Mouse (Mus musculus) heart, postnatal 0 days (tissue): ENCODE data around the gene Jarid2.

ENCODE experiments used
- CTCF ChIP-seq: IDR thresholded peaks from 2 replicates; pipeline ENCODE4 v1.5.1; 2016; ENCODE audit warnings: antibody characterized with exemption, control low read depth, low read depth
- EP300 ChIP-seq: IDR thresholded peaks from 2 replicates; pipeline ENCODE4 v1.6.1; 2016; ENCODE audit warnings: antibody characterized with exemption, low read depth

DNA sequence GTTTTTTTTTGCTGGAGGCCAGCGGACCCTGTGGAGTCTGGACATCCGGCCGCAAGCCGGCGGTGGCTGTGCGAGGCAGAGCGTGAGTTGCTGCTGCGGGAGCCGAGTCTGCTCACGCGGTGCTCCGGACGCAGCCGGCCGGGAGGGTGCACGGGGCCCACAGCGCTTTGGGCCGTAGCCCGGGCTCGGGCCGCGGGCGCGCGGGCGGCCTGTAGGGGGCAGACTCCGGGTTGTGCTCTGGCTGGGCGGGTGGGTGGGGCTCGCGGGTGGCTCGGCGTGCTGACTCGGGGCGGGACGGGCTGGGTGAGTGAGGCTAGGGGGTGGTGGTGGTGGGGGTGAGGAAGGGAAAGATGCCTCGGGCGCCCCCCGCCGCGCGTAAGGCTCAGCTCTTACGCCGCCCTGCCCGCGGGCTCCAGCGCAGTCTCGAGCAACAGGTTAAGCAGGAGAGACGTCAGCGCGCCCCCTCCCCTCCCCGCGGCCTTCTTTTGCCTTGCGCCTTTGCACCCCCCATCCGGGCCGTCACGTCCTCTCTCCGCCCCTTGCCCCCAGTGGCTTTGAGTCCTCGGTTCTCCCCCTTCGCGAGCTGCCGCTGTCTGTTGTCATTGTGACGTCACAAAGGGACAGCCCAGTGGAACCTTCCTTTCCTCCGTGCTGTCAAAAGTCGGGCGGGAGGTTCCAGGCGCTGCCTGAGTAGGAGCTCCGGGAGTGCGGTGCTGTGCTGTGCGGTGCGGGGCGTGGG, 4.3 kb downstream of the Jarid2 start:
- peak; percentile 20; the same call in 1 of the 2 replicates for TF ChIP-seq CTCF
- TF ChIP-seq EP300: 0 out of 2 replicates have a peak, but pooled peaks have one; percentile 47
